Mouse (Mus musculus): ENCODE results near the gene Steap4.
A peak's percentile ranks its signal among the peaks of the same experiment; 100 is the strongest.

The Steap4 gene

DNA sequence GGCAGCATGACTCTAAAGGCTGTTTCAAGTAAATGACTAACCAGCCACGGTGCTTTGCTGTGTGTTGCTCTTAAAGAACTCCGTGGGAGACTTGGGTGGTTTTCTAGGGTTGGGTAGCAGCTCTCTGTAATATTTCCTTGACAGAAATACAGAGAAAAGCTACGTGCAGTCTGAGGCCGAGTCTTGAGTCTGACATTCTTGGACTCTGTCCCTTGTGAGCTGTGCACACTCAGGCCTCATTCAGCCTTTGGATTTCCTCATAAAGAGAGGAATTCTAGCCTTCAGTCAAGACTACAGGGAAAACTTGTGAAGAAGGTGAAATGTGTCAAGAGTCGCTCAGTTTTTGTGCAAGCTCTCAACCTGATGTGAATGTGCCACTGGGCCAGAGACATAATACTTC lies 7.9 kb downstream of the Steap4 start:
- TF ChIP-seq GATA4 (IDR thresholded peaks at IDR 0.05; ENCODE audit: insufficient replicate concordance, low read length) = no peak

DNA sequence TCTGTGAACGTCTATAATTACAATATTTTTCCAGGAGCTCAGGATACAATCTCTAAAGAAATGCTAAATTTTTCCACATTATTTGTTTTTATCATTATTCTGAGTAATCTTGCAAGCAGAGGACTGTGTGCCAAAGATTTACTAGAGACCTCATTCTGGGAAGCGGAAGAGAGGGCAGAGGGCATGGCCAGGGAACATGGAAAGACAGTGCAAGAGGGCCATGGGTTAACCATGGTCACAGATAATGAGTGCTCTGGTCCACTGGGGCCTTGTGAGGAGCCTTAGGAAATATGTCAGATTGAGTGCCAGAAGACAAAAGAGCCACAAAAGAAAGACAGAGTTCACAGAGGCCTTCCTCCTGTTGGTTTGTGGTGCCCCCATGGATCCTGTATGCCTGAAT lies 12.0 kb downstream of the Steap4 start:
- 0 out of 2 replicates have a peak, but pooled peaks have one; percentile 25 for TF ChIP-seq GATA4 (IDR thresholded peaks at IDR 0.05; ENCODE audit: insufficient replicate concordance, low read length)

DNA sequence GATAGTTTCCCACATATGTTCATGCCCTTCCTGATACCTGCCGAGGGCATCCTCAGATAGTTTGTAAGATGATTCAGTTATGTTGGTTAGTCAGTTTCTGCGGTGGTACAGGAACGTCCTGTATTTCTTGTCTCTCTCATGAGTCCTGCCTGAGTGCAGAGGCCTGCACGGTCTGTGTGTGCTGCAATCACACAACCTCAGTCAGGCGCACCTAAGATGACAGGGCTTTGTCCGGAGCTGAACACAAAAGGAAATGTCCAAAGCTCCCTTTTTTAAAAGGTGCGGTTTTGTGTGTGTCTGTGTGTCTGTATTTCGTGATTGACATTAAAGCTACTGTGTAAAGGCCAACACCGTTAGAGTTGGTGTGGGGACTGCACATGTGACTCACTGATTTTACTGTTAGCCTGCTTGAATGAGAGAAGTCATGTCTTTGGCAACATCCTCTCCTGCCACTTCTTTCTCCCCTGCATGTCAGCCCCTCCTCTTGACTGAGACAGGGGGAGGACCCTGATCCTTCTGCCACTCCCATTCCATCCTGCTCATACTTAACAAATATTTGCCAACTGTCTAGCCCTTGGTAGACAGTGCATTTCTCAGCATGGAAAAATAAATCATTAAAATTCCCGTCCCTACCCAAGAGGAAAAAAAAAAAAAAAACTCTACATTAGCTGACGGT lies 14.4 kb downstream of the Steap4 start:
- no peak for TF ChIP-seq GATA4 (IDR thresholded peaks at IDR 0.05; ENCODE audit: insufficient replicate concordance, low read length)

DNA sequence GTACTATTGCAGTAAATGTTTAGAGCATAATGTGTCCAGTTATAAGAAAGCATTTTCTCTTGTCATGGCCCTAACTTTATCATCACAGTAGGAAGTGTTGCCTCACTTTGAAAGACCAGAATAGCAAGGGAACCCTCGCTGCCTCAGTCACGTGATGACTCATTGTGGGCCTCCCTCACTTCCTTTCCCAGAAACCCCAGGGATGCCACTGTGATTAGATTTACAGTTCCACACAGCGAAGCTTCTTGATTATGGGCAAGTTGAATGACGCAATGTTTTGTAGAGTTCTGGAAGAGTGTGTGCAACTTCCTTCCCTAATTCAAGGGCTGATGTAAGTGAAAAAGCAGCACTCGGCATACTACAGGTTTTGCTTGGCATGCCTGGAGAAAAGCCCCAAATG lies 20.3 kb downstream of the Steap4 start:
- no peak for TF ChIP-seq GATA4 (IDR thresholded peaks at IDR 0.05; ENCODE audit: insufficient replicate concordance, low read length)

DNA sequence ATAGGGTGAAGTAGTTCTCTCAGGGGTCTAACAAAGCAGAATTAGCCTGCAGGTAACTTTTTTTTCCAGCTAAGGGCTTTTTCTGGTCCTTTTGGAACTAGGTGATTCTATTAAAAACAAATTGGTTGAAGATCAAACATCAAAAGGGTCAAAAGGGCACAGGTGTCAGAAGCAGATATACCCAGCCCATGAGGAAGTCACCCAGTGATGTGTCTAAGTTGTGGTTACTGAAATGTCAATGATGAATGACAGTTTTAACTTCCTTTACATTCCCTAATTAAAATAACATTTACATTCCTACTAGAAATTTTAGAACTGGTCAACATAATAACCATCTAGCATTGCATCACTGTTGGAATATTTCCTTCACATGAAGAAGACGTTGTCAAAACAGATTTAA lies 27.7 kb downstream of the Steap4 start:
- TF ChIP-seq GATA4 (IDR thresholded peaks at IDR 0.05; ENCODE audit: insufficient replicate concordance, low read length) = no peak

DNA sequence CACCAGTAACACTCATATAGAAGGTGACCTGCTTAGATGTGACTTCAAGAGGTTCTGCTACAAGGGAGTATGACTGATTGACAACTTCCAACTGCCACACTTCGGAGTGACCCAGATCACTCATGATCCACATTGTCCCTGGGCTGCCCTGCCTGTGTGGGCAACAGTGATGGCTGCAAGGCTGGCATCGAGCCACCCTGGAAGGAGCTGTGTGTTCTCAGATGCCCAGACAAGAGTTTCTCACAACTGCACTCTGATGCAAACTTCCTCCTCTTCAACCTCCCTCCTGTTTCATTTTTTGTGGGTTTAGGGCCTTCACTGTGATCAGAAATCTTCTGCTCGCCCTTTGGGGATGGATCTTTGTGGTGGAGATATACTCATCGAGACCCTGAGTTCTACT lies 28.2 kb downstream of the Steap4 start:
- no peak for TF ChIP-seq GATA4 (IDR thresholded peaks at IDR 0.05; ENCODE audit: insufficient replicate concordance, low read length)

DNA sequence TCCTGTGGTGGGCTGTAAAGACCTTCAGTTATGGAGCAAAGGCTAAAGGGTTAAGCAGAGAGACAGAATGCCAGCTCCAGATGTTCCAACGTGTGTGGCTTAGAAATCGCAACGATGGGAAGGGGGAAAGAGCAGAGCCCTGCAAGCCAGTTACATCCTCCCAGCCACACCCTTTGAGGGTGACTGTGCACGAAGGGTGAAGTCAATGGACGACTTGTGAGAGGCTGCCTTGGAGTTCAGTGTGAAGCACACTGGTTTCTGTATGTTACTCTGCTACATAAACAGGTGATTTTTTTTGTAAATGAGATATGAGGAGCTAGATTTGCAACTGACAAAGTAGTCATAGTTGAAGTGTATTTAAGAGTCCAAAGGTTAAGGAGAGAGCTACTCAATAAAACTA lies 33.5 kb downstream of the Steap4 start:
- TF ChIP-seq GATA4 (IDR thresholded peaks at IDR 0.05; ENCODE audit: insufficient replicate concordance, low read length) = no peak

DNA sequence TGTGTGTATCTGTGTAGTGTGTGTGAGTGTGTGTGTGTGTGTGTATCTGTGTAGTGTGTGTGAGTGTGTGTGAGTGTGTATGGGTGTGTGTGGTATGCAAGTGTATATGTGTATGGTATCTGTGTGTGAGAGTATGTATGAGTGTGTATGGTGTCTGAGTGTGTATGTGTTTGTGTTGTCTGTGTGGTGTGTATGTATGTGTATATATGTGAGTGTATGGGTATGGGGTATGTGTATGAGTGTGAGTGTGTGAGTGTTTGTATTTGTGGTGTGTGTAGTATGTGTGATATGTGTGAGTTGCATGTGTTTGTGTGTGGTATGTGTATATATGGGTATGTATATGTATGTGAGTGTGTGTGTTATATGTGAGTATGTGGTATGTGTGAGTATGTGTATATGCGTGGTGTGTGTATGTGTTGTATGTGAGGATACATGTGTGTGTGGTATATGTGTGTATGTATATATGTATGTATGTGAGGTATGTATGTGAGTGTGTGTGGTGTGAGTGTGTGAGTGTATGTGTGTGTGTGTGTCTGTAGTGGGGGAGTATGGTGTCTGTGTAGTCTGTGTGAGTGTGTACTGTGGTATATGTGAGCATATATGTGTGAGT lies 35.1 kb downstream of the Steap4 start:
- TF ChIP-seq GATA4 (IDR thresholded peaks at IDR 0.05; ENCODE audit: insufficient replicate concordance, low read length) = no peak

DNA sequence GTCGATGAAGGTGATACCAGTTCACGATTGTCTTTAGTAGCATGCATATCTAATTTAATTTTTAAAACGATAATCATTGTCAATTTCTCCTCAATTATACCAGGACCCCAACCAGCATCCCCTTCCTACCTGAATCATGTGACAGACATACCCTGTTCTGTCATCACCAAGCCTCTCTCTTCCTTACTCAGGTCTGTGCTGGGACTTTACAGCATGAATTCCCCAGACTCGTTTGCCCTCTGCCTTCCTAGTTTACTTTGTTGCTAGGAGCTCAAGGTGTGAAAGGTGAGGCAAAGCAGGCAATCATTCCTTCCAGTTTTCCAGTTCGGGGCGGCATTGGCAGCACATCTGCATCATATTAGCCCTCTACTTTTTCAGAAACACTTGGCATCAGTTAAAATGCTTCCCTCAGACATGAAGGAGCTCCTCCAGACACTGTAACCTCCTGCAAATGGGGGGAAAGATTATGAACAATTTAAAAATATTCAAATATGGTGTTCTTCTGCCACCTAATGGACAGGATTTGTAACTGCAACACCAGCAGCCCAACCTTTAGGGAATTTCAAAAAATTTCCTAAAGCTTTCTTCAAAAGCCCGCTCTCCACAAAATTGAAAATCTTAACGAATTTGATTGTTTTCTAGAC lies 36.3 kb downstream of the Steap4 start:
- no peak for TF ChIP-seq GATA4 (IDR thresholded peaks at IDR 0.05; ENCODE audit: insufficient replicate concordance, low read length)

DNA sequence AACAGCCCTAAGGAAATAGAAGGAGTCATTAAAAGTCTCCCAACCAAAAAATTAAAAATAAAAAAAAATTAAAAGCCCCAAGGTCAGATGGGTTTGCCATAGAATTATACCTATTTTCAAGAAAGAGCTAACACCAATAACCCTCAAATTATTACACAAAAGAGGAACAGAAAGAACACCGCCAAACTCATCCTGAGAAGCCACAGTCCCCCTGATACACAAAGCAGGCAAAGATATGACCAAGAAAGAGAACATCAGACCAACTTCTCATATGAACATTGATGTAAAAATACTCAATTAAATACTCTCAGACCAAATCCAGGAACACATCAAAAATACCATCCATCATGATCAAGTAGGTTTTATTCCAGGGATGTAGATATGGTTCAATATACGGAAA lies 36.8 kb downstream of the Steap4 start:
- no peak for TF ChIP-seq GATA4 (IDR thresholded peaks at IDR 0.05; ENCODE audit: insufficient replicate concordance, low read length)

DNA sequence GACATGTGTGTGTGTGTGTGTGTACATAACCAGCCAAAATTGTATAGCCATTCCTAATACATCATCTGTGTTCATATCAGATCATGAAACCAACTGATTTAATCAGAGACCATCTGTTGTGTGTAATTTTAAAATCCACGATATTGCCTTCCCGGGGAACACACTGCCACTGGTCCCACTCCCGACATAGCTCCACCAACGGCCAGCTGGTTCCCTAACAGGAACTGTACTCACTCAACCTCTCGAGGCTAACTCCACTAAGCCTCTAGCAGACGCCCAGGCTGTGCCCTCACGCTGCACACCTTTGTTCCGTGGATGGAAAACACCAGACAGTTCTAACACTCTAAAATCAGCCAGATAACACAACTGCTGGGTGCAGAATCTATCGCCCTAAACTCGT lies 40.2 kb downstream of the Steap4 start:
- TF ChIP-seq GATA4 (IDR thresholded peaks at IDR 0.05; ENCODE audit: insufficient replicate concordance, low read length) = no peak

DNA sequence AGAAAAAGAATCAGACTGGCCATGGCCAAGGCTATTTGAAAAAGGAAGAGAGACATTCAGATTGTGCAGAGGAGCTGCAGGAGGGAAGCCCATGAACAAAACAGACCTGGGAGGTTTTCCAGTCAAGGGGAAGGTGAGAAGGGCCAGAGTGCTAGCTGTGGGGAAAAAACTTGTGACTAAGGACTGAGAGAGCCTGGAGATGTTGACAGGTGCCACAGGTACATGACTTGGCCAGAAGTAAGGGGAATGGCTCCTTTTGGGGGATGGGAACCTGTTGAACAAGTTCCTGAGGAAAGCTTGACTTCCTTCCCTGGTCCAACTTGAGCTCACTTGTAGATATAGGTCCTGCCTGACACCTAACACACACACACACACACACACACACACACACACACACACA lies 42.6 kb downstream of the Steap4 start:
- no peak for TF ChIP-seq GATA4 (IDR thresholded peaks at IDR 0.05; ENCODE audit: insufficient replicate concordance, low read length)

DNA sequence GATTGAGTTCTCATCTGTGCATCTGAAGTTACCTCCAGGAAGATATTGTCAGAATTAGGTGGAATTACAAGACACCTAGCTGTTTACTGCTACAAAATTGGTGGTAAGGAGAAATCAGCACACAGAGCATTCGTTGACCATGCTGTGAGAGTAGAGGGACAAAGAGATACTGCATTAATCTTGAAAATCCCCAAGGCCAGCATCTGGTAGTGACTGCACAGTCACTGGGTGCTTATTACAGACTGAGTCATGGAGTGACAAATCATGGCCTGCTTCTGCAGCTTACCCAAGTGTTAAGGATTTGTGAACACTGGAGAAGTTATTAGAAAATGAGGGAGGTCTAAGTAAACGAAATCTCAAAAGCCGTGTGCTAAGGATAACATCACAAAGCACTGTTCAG lies 53.0 kb downstream of the Steap4 start:
- TF ChIP-seq GATA4 (IDR thresholded peaks at IDR 0.05; ENCODE audit: insufficient replicate concordance, low read length) = no peak

Data from liver, adult (tissue).